Mouse (Mus musculus) left cerebral cortex, postnatal 10 days (tissue): ENCODE measurements around the gene Hivep3. TPM values are rescaled to one million over a fixed set of nuclear protein-coding genes. Genes with fewer than 3 reads are reported as not detected.
A peak's percentile ranks its signal among the peaks of the same experiment; 100 is the strongest.

ENCODE experiments used
- DNase-seq, 2 experiments: peaks; one replicate each; pipeline ENCODE4 v3.0.0; 2021 to 2022; ENCODE audit warnings: low spot score in 2 of 2, mixed read lengths in 1 of 2; ENCODE audit errors: extremely low spot score in 1 of 2
- intact Hi-C: fragments of 180-260 bp; cut with DNase I; formaldehyde crosslinking; loops from one replicate; pipeline ENCODE4 v1.15.1; 2025
- total RNA-seq, 2 experiments: library from RNA; stranded (reverse); gene quantifications; 2 replicates each; pipeline ENCODE4 v1.2.3; 2021

Gene Hivep3
- total RNA-seq, 2 experiments from 2014 or later, result 71.9 to 74.3 TPM

GRCm38 (mm10) chr4:119955008-119955407, 221.4 kb downstream of the Hivep3 start:
- intact Hi-C loops, result no loop called here

GRCm38 (mm10) chr4:119957970-119958369, 224.4 kb downstream of the Hivep3 start:
- no peak for DNase-seq
- intact Hi-C loops, result no loop called here

More at GRCm38 (mm10) chr4:119955008-119955407, 221.4 kb downstream of the Hivep3 start:
- no peak for DNase-seq

GRCm38 (mm10) chr4:119959293-119959692, 225.7 kb downstream of the Hivep3 start:
- intact Hi-C loops, result no loop called here
- DNase-seq, result no peak

GRCm38 (mm10) chr4:119959873-119960272, 226.3 kb downstream of the Hivep3 start:
- intact Hi-C loops, result no loop called here
- no peak for DNase-seq

GRCm38 (mm10) chr4:119960523-119960922, 226.9 kb downstream of the Hivep3 start:
- intact Hi-C loops, result no loop called here
- no peak for DNase-seq

GRCm38 (mm10) chr4:119961164-119961563, 227.6 kb downstream of the Hivep3 start:
- no peak for DNase-seq
- intact Hi-C loops, result no loop called here

GRCm38 (mm10) chr4:119962066-119962465, 228.5 kb downstream of the Hivep3 start:
- intact Hi-C loops, result no loop called here
- no peak for DNase-seq

GRCm38 (mm10) chr4:119966105-119967072, 232.8 kb downstream of the Hivep3 start:
- intact Hi-C loops, result loop anchor here (5.0 kb wide), 1 partner anchor 66 kb away; no protein-coding TSS in a partner anchor
- DNase-seq, result peak; percentile 53 to 66

- intact Hi-C loops, result loop anchor here (5.0 kb wide), 1 partner anchor 65 kb away; no protein-coding TSS in a partner anchor
- DNase-seq, result no peak
Observed at GRCm38 (mm10) chr4:119967073-119967608, 233.6 kb downstream of the Hivep3 start.

GRCm38 (mm10) chr4:119967636-119968035, 234.1 kb downstream of the Hivep3 start:
- DNase-seq, result no peak
- intact Hi-C loops, result loop anchor here (5.0 kb wide), 1 partner anchor 65 kb away; no protein-coding TSS in a partner anchor

GRCm38 (mm10) chr4:119968071-119968470, 234.5 kb downstream of the Hivep3 start:
- intact Hi-C loops, result loop anchor here (5.0 kb wide), 1 partner anchor 64 kb away; no protein-coding TSS in a partner anchor
- DNase-seq, result peak; percentile 62 to 75

GRCm38 (mm10) chr4:119968887-119969286, 235.3 kb downstream of the Hivep3 start:
- DNase-seq, result no peak
- intact Hi-C loops, result loop anchor here (5.0 kb wide), 1 partner anchor 63 kb away; no protein-coding TSS in a partner anchor

GRCm38 (mm10) chr4:119970166-119970565, 236.6 kb downstream of the Hivep3 start:
- intact Hi-C loops, result no loop called here
- DNase-seq, result peak; percentile 67 to 81

- intact Hi-C loops, result no loop called here
- DNase-seq, result no peak
Observed at GRCm38 (mm10) chr4:119972375-119972774, 238.8 kb downstream of the Hivep3 start.

GRCm38 (mm10) chr4:119973729-119974605, 240.4 kb downstream of the Hivep3 start:
- intact Hi-C loops, result no loop called here
- DNase-seq, result no peak

GRCm38 (mm10) chr4:119975242-119975641, 241.7 kb downstream of the Hivep3 start:
- intact Hi-C loops, result no loop called here
- DNase-seq, result no peak

GRCm38 (mm10) chr4:119975822-119976221, 242.2 kb downstream of the Hivep3 start:
- intact Hi-C loops, result no loop called here
- no peak for DNase-seq

GRCm38 (mm10) chr4:119976428-119977168, 243.0 kb downstream of the Hivep3 start:
- no peak for DNase-seq
- intact Hi-C loops, result no loop called here
